ENCODE assay signal across 8 mouse cellular contexts in genomic region chr7:83882633-83883275, GRCm38 (mm10). TPM values are rescaled to one million over a fixed set of nuclear protein-coding genes. Genes with fewer than 3 reads are reported as not detected.
DNase-seq lines count a peak whose midpoint lies in the region; ATAC-seq and TF ChIP-seq lines count a peak whose summit lies in the region.

No protein-coding gene starts in this region.

- no peak; the same call in 1 of the 2 replicates for TF ChIP-seq CTCF in layer of hippocampus, adult 2 months (conservative IDR thresholded peaks at IDR 0.05)

- no peaks in the 10 kb centered on the region for H3K9me3 ChIP-seq in forebrain, embryonic 11.5 days (ENCODE audit: control insufficient read depth, low read length)

- DNase-seq in NIH3T3 (ENCODE audit: low read depth) = peak; percentile 72
- peak; percentile 74 for DNase-seq in forebrain, embryonic 11.5 days (ENCODE audit: low spot score)
- DNase-seq in heart, postnatal 14 days = peak; percentile 72 to 73
- DNase-seq in layer of hippocampus, adult 2 months (ENCODE audit: low spot score in 2 of 2) = no peak
- DNase-seq in lung, postnatal 10 days = peak; percentile 77
- peak; percentile 66 for DNase-seq in retina, postnatal 1 day

- H3K36me3 ChIP-seq in forebrain, embryonic 11.5 days (ENCODE audit: control insufficient read depth, insufficient read depth, low read length) = no peaks in the 10 kb centered on the region; the same call in 1 of the 2 replicates

- H3K27ac ChIP-seq in brown adipose tissue, adult 24 weeks (replicated peaks; ENCODE audit: low read depth, low read length) = peak overlapping the region; percentile 78
- peak overlapping the region; percentile 89; the same call in 1 of the 2 replicates for H3K27ac ChIP-seq in forebrain, embryonic 11.5 days (ENCODE audit: low read depth, low read length)
- H3K27ac ChIP-seq in layer of hippocampus, adult 2 months = peak overlapping the region; percentile 93

- H3K9ac ChIP-seq in forebrain, embryonic 11.5 days (ENCODE audit: low read length) = peak overlapping the region; percentile 83

- peaks cover 24% of the 10 kb centered on the region for H3K4me1 ChIP-seq in brown adipose tissue, adult 24 weeks (ENCODE audit: control insufficient read depth, insufficient read depth, insufficient read length, low read length)
- H3K4me1 ChIP-seq in forebrain, embryonic 11.5 days (replicated peaks; ENCODE audit: control insufficient read depth, insufficient read depth, low read length) = peaks cover 4% of the 10 kb centered on the region; the same call in 1 of the 2 replicates

- peak overlapping the region; percentile 90 for H3K4me3 ChIP-seq in brown adipose tissue, adult 24 weeks (ENCODE audit: insufficient read depth, low read depth, low read length)
- H3K4me3 ChIP-seq in forebrain, embryonic 11.5 days (ENCODE audit: low read depth, low read length) = peak overlapping the region; percentile 64
- peak overlapping the region; percentile 78 for H3K4me3 ChIP-seq in layer of hippocampus, adult 2 months

- 22% methylated on average over 56 of the region's 56 CpGs for WGBS in forebrain, embryonic 11.5 days

- peak; percentile 12; the same call in 1 of the 2 replicates for ATAC-seq in forebrain, embryonic 11.5 days (replicated peaks; ENCODE audit: low FRiP score)
- ATAC-seq in activated CD4-positive, CD25-positive, alpha-beta regulatory T cell, adult 4 months = no peak

- H3K27me3 ChIP-seq in forebrain, embryonic 11.5 days (ENCODE audit: control insufficient read depth, insufficient read depth, low read length) = no peaks in the 10 kb centered on the region

- H3K4me2 ChIP-seq in forebrain, embryonic 11.5 days (ENCODE audit: low read depth, low read length, severe bottlenecking) = peak overlapping the region; percentile 67

- intact Hi-C loops in heart, postnatal 14 days (cut with DNase I) = loop anchor here (1.0 to 5.0 kb wide), 2 partner anchors 73 to 215 kb away; no protein-coding TSS in a partner anchor

RNA-seq across cellular contexts. Expression of gene Tlnrd1, which starts 1.4 kb away (rescaled TPM):
- polyA plus RNA-seq in brown adipose tissue, adult 24 weeks (2012; ENCODE audit: insufficient read depth, insufficient read length, missing spikeins) = 6.5 and 8.8 TPM in 2 replicates
- polyA plus RNA-seq in forebrain, embryonic 11.5 days (2014; fragmentation: Nextera tagmentation; extraction: Ambion mirVana) = 14.3 and 14.5 TPM in 2 replicates
- 10 to 100 TPM; 13.5 to 14.9 TPM for total RNA-seq in heart, postnatal 14 days (2021)
- 10 to 100 TPM; 18.1 to 20.9 TPM for total RNA-seq in layer of hippocampus, adult 2 months (2021)
- under 1 TPM; 0.70 to 0.93 TPM for polyA plus RNA-seq in activated CD4-positive, CD25-positive, alpha-beta regulatory T cell, adult 4 months (2017; shearing (Covaris generic))

RNA-seq across cellular contexts. Expression of gene Mesd, which starts 1.5 kb away (rescaled TPM):
- polyA plus RNA-seq in brown adipose tissue, adult 24 weeks (2012; ENCODE audit: insufficient read depth, insufficient read length, missing spikeins) = 19.9 and 33.7 TPM in 2 replicates
- 66.0 and 70.1 TPM in 2 replicates for polyA plus RNA-seq in forebrain, embryonic 11.5 days (2014; fragmentation: Nextera tagmentation; extraction: Ambion mirVana)
- total RNA-seq in heart, postnatal 14 days (2021) = 10 to 100 TPM; 41.6 to 47.7 TPM
- total RNA-seq in layer of hippocampus, adult 2 months (2021) = 10 to 100 TPM; 57.4 to 62.7 TPM
- polyA plus RNA-seq in activated CD4-positive, CD25-positive, alpha-beta regulatory T cell, adult 4 months (2017; shearing (Covaris generic)) = 10 to 100 TPM; 31.8 to 38.0 TPM

Comparison
In these comparisons a context has a peak if more than half of its experiments do, and no peak if none do; other contexts are left out.
1. DNase-seq: peak in NIH3T3 (single experiment), forebrain, embryonic 11.5 days (single experiment), heart, postnatal 14 days (2 of 2), lung, postnatal 10 days (single experiment) and retina, postnatal 1 day (single experiment); none in layer of hippocampus, adult 2 months (0 of 2).
2. Peak in every context shown above with its lines, with median percentiles within 50 percentile points of each other: H3K27ac ChIP-seq and H3K4me3 ChIP-seq.